Mouse (Mus musculus): ENCODE measurements around the gene S100pbp. TPM values are rescaled to one million over a fixed set of nuclear protein-coding genes. Genes with fewer than 3 reads are reported as not detected.

The S100pbp gene
- polyA plus RNA-seq, 1 experiment from 2014 or later = 20.3 TPM

DNA sequence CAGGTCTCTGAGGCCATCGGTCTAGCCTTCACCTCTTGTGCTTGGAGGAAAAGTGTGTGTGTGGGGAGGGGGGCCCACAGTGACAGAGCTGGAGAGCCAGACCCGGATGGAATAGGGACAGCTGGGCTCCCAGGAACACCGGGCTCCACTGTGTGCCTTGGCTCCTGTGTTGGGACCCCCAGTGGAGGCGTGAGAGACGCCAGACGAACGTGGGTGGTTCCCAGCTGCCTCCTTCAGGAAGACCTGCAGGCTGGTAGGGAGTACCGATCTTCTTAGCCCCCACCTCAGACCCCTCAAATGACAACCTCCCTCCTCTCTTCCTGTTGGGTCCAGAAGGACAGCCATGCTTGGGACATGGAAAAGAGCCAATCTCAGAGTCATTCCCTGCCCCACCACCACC is 66.8 kb downstream of the S100pbp start:
- no peak for ATAC-seq (ENCODE audit: insufficient number of reproducible peaks, insufficient read depth, low FRiP score, low read depth)
- 0 out of 2 replicates have a peak, but pooled peaks cover 11% of the 10 kb centered on the region for H3K27me3 ChIP-seq (ENCODE audit: control insufficient read depth, insufficient read depth, low read length)
- no peak overlapping the region for H3K4me2 ChIP-seq (replicated peaks; ENCODE audit: low read depth, low read length)
- no peaks in the 10 kb centered on the region for H3K36me3 ChIP-seq (ENCODE audit: control insufficient read depth, insufficient read depth, low read length)
- peaks cover 13% of the 10 kb centered on the region; the same call in 1 of the 2 replicates for H3K4me1 ChIP-seq (ENCODE audit: control insufficient read depth, insufficient read depth, low read length)
- H3K4me3 ChIP-seq (ENCODE audit: low read depth, low read length) = no peak overlapping the region
- H3K27ac ChIP-seq (ENCODE audit: low read length) = no peak overlapping the region
- H3K9ac ChIP-seq (replicated peaks; ENCODE audit: low read depth, low read length) = no peak overlapping the region
- H3K9me3 ChIP-seq (ENCODE audit: control insufficient read depth, low read depth, low read length) = no peaks in the 10 kb centered on the region
- 21% methylated on average over 8 of the region's 8 CpGs for WGBS

- Histone ChIP-seq H3K9ac (replicated peaks; ENCODE audit: low read depth, low read length) (no peak overlapping the region), H3K36me3 (ENCODE audit: control insufficient read depth, insufficient read depth, low read length) (no peaks in the 10 kb centered on the region)
- WGBS = 20% methylated on average over 9 of the region's 9 CpGs
Observed at GRCm38 (mm10) chr4:129122107-129122506, 67.4 kb downstream of the S100pbp start.

DNA sequence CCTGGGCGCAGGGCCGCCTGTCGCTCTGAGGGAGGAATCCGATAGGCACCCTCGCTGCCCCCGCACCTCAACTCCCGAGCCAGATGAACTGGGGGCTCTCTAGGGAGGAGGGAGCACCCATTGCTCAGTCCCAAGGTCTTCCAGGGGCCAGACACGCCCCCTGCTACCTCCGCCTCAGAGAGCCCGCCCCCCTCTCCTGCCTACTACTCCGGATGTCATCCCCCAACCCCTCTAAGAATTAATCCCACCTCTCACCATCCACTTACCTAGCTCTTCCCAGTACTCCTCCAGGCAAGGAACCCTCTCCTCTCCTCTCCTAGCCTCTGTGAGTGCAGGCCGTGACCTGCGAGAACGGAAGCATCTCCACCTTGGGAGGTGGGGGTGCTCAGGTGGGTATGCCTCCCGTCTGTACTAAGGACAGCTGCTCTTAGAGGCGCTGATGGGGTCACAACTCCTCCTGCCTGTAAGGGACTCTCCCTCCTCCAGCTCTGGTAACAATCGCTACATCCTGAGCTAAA is 67.9 kb downstream of the S100pbp start, which contains the start of gene Hpca:
Gene Hpca, minus strand, starts transcription at position 468 of the 518 bp plus-strand sequence.
- Histone ChIP-seq H3K4me3 (ENCODE audit: low read depth, low read length) (peak within 1 kb of the TSS; percentile 41), H3K27me3 (ENCODE audit: control insufficient read depth, insufficient read depth, low read length) (0 out of 2 replicates have a peak, but pooled peaks cover 11% of the 10 kb centered on the region), H3K36me3 (ENCODE audit: control insufficient read depth, insufficient read depth, low read length) (no peaks in the 10 kb centered on the region), H3K4me1 (ENCODE audit: control insufficient read depth, insufficient read depth, low read length) (peaks cover 13% of the 10 kb centered on the region; the same call in 1 of the 2 replicates), H3K27ac (ENCODE audit: low read length) (no peak within 1 kb of the TSS), H3K4me2 (replicated peaks; ENCODE audit: low read depth, low read length) (peak within 1 kb of the TSS; percentile 94), H3K9me3 (ENCODE audit: control insufficient read depth, low read depth, low read length) (no peaks in the 10 kb centered on the region), H3K9ac (replicated peaks; ENCODE audit: low read depth, low read length) (no peak within 1 kb of the TSS)
- no peak for ATAC-seq (ENCODE audit: insufficient number of reproducible peaks, insufficient read depth, low FRiP score, low read depth)
- WGBS = under 1% methylated on average over 17 of the region's 17 CpGs

More at GRCm38 (mm10) chr4:129122107-129122506, 67.4 kb downstream of the S100pbp start:
- no peaks in the 10 kb centered on the region for H3K9me3 ChIP-seq (ENCODE audit: control insufficient read depth, low read depth, low read length)
- 0 out of 2 replicates have a peak, but pooled peaks cover 11% of the 10 kb centered on the region for H3K27me3 ChIP-seq (ENCODE audit: control insufficient read depth, insufficient read depth, low read length)
- peaks cover 13% of the 10 kb centered on the region; the same call in 1 of the 2 replicates for H3K4me1 ChIP-seq (ENCODE audit: control insufficient read depth, insufficient read depth, low read length)
- no peak overlapping the region for H3K4me3 ChIP-seq (ENCODE audit: low read depth, low read length)
- H3K4me2 ChIP-seq (replicated peaks; ENCODE audit: low read depth, low read length) = no peak overlapping the region
- no peak for ATAC-seq (ENCODE audit: insufficient number of reproducible peaks, insufficient read depth, low FRiP score, low read depth)
- no peak overlapping the region for H3K27ac ChIP-seq (ENCODE audit: low read length)

DNA sequence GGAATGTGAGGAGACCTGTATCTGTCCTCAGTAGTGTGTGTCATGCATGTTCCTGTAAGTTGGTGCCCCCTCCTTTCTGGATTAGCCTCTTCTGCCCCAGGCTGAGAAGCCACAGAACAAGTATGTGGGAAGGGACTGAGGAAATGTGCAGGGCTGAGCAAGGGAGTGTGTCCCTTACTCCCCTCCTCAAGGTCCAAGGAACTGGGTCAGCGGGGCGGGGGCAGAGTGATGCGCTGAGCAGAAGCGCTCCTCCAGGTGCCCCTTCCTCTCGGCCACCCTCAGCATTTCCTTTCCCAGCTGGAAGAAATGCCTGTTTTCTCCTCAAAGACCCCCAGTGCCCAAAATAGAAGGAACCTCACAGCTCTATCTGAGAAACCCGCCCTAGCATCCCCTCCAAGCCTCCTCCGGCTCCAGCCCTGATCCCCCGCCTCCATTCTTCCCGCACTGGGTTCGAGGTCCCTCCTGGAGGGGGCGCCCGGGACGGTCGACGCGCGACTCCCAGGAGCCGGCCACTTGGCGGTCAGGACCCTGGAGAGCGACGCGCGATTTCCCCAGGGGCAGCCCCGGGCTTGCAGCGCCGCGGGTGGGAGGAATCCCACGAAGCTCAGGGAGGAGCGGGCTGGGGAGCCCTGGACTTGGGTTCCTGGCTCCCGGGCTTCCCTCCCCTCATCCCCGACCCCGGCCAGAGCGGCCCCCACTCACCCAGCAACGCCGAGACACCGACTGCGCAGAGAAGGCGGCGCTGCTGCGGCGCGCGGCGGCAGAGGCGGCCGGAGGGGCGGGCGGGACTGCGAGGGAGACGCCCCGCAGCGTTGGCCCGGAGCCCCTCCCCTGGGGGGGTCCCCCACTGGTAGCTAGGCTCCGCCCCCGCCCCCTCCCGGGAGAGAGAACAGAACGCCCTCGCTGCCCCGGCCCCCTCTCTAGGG is 68.7 kb downstream of the S100pbp start:
- H3K27me3 ChIP-seq (ENCODE audit: control insufficient read depth, insufficient read depth, low read length) = 0 out of 2 replicates have a peak, but pooled peaks cover 11% of the 10 kb centered on the region
- no peaks in the 10 kb centered on the region for H3K9me3 ChIP-seq (ENCODE audit: control insufficient read depth, low read depth, low read length)
- H3K4me2 ChIP-seq (replicated peaks; ENCODE audit: low read depth, low read length) = peak overlapping the region; percentile 94
- no peak overlapping the region for H3K27ac ChIP-seq (ENCODE audit: low read length)
- H3K36me3 ChIP-seq (ENCODE audit: control insufficient read depth, insufficient read depth, low read length) = no peaks in the 10 kb centered on the region
- 1% methylated on average over 57 of the region's 59 CpGs for WGBS
- ATAC-seq (ENCODE audit: insufficient number of reproducible peaks, insufficient read depth, low FRiP score, low read depth) = peak; percentile 64
- H3K4me3 ChIP-seq (ENCODE audit: low read depth, low read length) = peak overlapping the region; percentile 41
- H3K9ac ChIP-seq (replicated peaks; ENCODE audit: low read depth, low read length) = no peak overlapping the region
- peaks cover 13% of the 10 kb centered on the region; the same call in 1 of the 2 replicates for H3K4me1 ChIP-seq (ENCODE audit: control insufficient read depth, insufficient read depth, low read length)

GRCm38 (mm10) chr4:129119708-129120107 is 69.8 kb downstream of the S100pbp start:
- no peak for ATAC-seq (ENCODE audit: insufficient number of reproducible peaks, insufficient read depth, low FRiP score, low read depth)
- Histone ChIP-seq H3K4me2 (replicated peaks; ENCODE audit: low read depth, low read length) (no peak overlapping the region), H3K27ac (ENCODE audit: low read length) (no peak overlapping the region), H3K4me1 (ENCODE audit: control insufficient read depth, insufficient read depth, low read length) (0 out of 2 replicates have a peak, but pooled peaks cover 4% of the 10 kb centered on the region), H3K36me3 (ENCODE audit: control insufficient read depth, insufficient read depth, low read length) (no peaks in the 10 kb centered on the region), H3K9ac (replicated peaks; ENCODE audit: low read depth, low read length) (no peak overlapping the region), H3K4me3 (ENCODE audit: low read depth, low read length) (no peak overlapping the region), H3K27me3 (ENCODE audit: control insufficient read depth, insufficient read depth, low read length) (0 out of 2 replicates have a peak, but pooled peaks cover 8% of the 10 kb centered on the region), H3K9me3 (ENCODE audit: control insufficient read depth, low read depth, low read length) (no peaks in the 10 kb centered on the region)
- 70% methylated on average over 10 of the region's 10 CpGs for WGBS

DNA sequence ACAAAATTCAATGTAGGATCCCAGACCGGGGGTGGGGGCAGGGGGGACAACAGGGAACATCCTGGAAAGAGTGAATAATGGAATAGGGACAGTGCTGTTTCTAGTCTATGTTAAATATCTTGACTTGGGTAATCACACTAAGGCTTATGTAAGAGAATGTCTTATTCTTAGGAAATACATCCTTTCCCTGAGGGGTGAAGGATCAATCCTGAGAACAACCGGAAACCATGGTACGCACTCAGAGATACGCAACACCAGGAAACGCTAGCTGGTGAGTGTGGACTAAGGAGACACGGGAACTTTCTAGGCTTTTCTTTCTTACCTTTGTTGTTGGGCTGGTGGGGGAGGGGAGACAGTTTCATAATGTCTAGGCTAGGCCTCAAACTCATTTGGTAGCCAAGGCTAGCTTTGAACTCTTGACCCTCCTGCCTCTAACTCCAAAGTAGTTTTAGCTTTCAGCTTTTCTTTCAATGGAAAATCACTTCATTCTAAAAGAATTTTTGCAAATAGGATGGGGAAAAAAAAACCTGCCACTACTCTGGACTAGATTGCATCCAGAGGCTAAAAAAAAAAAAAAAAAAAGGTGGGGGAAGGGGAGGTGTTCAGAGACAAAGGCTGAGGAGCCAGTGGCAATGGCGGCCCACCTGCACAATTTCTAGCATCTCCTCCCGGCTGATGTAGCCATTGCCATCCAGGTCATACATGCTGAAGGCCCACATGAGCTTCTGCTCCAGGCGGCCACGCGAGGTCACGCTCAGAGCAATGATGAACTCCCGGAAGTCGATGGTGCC is 71.6 kb downstream of the S100pbp start:
- H3K4me2 ChIP-seq (replicated peaks; ENCODE audit: low read depth, low read length) = no peak overlapping the region
- H3K9me3 ChIP-seq (ENCODE audit: control insufficient read depth, low read depth, low read length) = no peaks in the 10 kb centered on the region
- H3K4me1 ChIP-seq (ENCODE audit: control insufficient read depth, insufficient read depth, low read length) = 0 out of 2 replicates have a peak, but pooled peaks cover 3% of the 10 kb centered on the region
- 0 out of 2 replicates have a peak, but pooled peaks cover 8% of the 10 kb centered on the region for H3K27me3 ChIP-seq (ENCODE audit: control insufficient read depth, insufficient read depth, low read length)
- no peak overlapping the region for H3K9ac ChIP-seq (replicated peaks; ENCODE audit: low read depth, low read length)
- H3K36me3 ChIP-seq (ENCODE audit: control insufficient read depth, insufficient read depth, low read length) = no peaks in the 10 kb centered on the region
- 82% methylated on average over 14 of the region's 14 CpGs for WGBS
- ATAC-seq (ENCODE audit: insufficient number of reproducible peaks, insufficient read depth, low FRiP score, low read depth) = no peak
- H3K27ac ChIP-seq (ENCODE audit: low read length) = no peak overlapping the region
- H3K4me3 ChIP-seq (ENCODE audit: low read depth, low read length) = no peak overlapping the region

DNA sequence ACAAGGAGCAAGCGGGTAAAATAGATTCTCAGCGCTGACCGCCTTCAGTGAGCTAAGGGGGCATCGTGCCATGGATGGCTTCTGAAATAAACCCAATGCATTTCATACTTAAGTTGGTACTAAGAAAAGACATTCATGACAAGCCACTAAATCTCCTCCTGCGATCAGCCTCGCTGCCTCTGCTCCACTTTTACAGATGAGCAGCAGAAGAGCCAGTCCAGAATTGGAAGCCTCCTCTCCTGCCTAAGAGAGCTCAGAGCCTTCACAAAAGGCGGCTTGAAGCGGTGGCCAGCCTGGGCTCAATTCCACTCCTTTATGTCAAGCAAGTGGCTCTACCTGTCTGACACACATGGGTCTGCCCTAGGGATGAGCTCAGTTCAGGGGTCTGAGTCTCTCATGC is 72.8 kb downstream of the S100pbp start:
- H3K9ac ChIP-seq (replicated peaks; ENCODE audit: low read depth, low read length) = no peak overlapping the region
- H3K27me3 ChIP-seq (ENCODE audit: control insufficient read depth, insufficient read depth, low read length) = 0 out of 2 replicates have a peak, but pooled peaks cover 5% of the 10 kb centered on the region
- no peak overlapping the region for H3K27ac ChIP-seq (ENCODE audit: low read length)
- no peak overlapping the region for H3K4me3 ChIP-seq (ENCODE audit: low read depth, low read length)
- no peak overlapping the region for H3K4me2 ChIP-seq (replicated peaks; ENCODE audit: low read depth, low read length)
- no peak for ATAC-seq (ENCODE audit: insufficient number of reproducible peaks, insufficient read depth, low FRiP score, low read depth)
- 96% methylated on average over 8 of the region's 8 CpGs for WGBS
- H3K4me1 ChIP-seq (ENCODE audit: control insufficient read depth, insufficient read depth, low read length) = 0 out of 2 replicates have a peak, but pooled peaks cover 9% of the 10 kb centered on the region
- H3K9me3 ChIP-seq (ENCODE audit: control insufficient read depth, low read depth, low read length) = no peaks in the 10 kb centered on the region
- H3K36me3 ChIP-seq (ENCODE audit: control insufficient read depth, insufficient read depth, low read length) = no peaks in the 10 kb centered on the region

All from stomach, embryonic 14.5 days (tissue).